Mouse (Mus musculus) adrenal gland, adult (tissue): ENCODE measurements at regions not wholly inside any gene's neighbourhood (a gene's known extent, or its start where the extent isn't known, plus 50 kb on each side); places are given as distances from the start of the nearest gene placed in this dataset.
A peak's percentile ranks its signal among the peaks of the same experiment; 100 is the strongest.

ENCODE experiments used
- DNase-seq, 2 experiments: peaks; one replicate each; pipeline ENCODE4 v3.0.0; 2022 to 2023; ENCODE audit warnings: low spot score in 1 of 2; ENCODE audit not compliant: inconsistent age in 2 of 2

DNA sequence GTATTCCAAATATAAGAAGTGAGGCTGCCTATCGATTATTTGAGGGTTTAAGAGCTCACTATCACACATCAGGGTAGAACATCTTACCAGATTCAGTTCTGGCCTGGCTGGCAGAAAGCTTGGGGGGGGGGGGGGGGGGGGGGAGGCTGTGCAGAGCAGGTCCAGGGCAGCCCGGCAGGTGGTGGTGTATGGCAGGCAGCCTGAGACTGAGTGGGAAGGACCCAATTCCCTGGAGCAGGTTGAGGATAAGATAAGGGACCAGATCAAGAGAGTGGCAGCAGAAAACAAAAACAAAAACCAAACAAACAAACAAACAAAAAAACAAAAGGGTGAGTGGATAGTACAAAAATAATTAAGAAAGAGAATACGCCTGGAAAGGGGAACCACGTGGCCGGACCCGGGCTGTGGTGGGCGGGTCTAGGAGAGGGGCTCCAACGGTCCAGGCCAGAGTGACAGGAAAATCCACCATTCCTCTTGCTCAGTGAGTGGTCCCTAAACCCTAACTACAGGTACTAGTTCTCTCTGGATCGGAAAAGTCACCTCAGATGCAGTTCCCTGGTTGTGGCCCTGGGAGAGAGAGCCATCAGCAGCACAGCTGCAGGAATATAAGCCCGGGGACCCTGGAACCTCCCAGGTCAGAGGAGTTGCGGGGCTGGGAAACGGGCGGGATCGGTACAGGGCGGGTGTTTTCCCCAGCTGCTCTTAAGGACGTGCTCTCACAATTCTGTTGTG, 73.3 kb downstream of the Vmn2r112 start:
- peak in 1 of 2 experiments; percentile 27 for DNase-seq
